Mouse (Mus musculus) testis, adult 2 months (tissue): ENCODE results near the gene Shank2. TPM values are rescaled to one million over a fixed set of nuclear protein-coding genes. Genes with fewer than 3 reads are reported as not detected.

Experiments used
- H3K27ac ChIP-seq: fragments of 200-500 bp; 2 replicates; pipeline ENCODE4 v1.5.1; 2012; ENCODE audit warnings: low read depth, low read length; ENCODE audit not compliant: control insufficient read depth, insufficient read depth
- H3K27me3 ChIP-seq: fragments of 200-500 bp; 2 replicates; pipeline ENCODE4 v1.6.1; 2012; ENCODE audit warnings: mild to moderate bottlenecking, low read length, moderate library complexity; ENCODE audit not compliant: control insufficient read depth, insufficient read depth
- H3K36me3 ChIP-seq: fragments of 200-500 bp; 2 replicates; pipeline ENCODE4 v1.6.1; 2012; ENCODE audit warnings: mild to moderate bottlenecking, low read length; ENCODE audit not compliant: control insufficient read depth, insufficient read depth
- H3K4me1 ChIP-seq: fragments of 200-500 bp; 2 replicates; pipeline ENCODE4 v1.6.1; 2012; ENCODE audit warnings: low read length; ENCODE audit not compliant: control insufficient read depth, insufficient read depth
- H3K4me3 ChIP-seq: fragments of 200-500 bp; 2 replicates; pipeline ENCODE4 v1.5.1; 2012; ENCODE audit warnings: low read depth, mild to moderate bottlenecking, low read length, moderate library complexity, mixed read lengths; ENCODE audit not compliant: control insufficient read depth
- CTCF ChIP-seq: fragments of 200-500 bp; IDR thresholded peaks from 2 replicates; pipeline ENCODE4 v1.5.1; 2012; ENCODE audit warnings: low read depth, mild to moderate bottlenecking, inconsistent platforms, low read length, moderate library complexity; ENCODE audit not compliant: control insufficient read depth, insufficient read depth, insufficient replicate concordance
- POLR2A ChIP-seq: fragments of 200-500 bp; IDR thresholded peaks from 2 replicates; pipeline ENCODE4 v1.6.1; 2012; ENCODE audit warnings: low read depth, mild to moderate bottlenecking, inconsistent platforms, low read length, moderate library complexity; ENCODE audit not compliant: control insufficient read depth
- polyA plus RNA-seq: library from polyadenylated mRNA; depleted of rRNA; stranded (reverse); fragments of >200 nt; gene quantifications from 2 replicates; pipeline ENCODE4 v1.2.3, GENCODE M21; 2012

Shank2 gene
- polyA plus RNA-seq, 1 experiment: 34.7 TPM

DNA sequence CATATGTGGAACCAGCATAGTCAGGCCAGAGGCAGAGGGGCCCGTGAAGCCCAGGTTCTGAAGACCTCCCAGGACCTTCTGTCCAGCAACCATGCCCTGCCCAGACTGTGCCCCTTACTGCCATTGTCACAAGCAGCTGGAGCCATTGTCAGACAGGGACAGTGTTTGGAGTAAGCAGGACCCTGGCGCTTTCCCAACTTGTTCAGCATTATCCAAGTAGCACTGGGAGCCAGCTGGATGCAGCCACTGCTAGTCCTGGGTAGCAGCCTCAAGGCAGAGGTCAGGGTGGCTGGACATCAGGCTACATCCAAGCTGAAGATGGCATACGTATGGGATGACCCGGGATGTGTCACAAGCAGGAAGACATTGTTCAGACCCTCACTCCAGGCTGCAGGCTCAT, 187.7 kb downstream of the Shank2 start:
- no peaks in the 10 kb centered on the region for H3K27me3 ChIP-seq
- H3K4me1 ChIP-seq: no peaks in the 10 kb centered on the region
- no peaks in the 10 kb centered on the region for H3K36me3 ChIP-seq
- no peak overlapping the region for H3K27ac ChIP-seq
- no peak for TF ChIP-seq POLR2A
- TF ChIP-seq CTCF: no peak
- H3K4me3 ChIP-seq: no peak overlapping the region

GRCm38 (mm10) chr7:144198491-144198890, 196.8 kb downstream of the Shank2 start:
- TF ChIP-seq POLR2A (no peak), CTCF (no peak)
- H3K4me1 ChIP-seq: no peaks in the 10 kb centered on the region

GRCm38 (mm10) chr7:144202017-144202682, 200.4 kb downstream of the Shank2 start:
- Histone ChIP-seq H3K36me3 (no peaks in the 10 kb centered on the region), H3K27me3 (no peaks in the 10 kb centered on the region), H3K27ac (no peak overlapping the region), H3K4me3 (no peak overlapping the region), H3K4me1 (no peaks in the 10 kb centered on the region)
- TF ChIP-seq CTCF (no peak), POLR2A (no peak)

More at GRCm38 (mm10) chr7:144198491-144198890, 196.8 kb downstream of the Shank2 start:
- Histone ChIP-seq H3K36me3 (no peaks in the 10 kb centered on the region), H3K4me3 (no peak overlapping the region), H3K27me3 (no peaks in the 10 kb centered on the region), H3K27ac (no peak overlapping the region)

- H3K4me1 ChIP-seq: no peaks in the 10 kb centered on the region
- no peaks in the 10 kb centered on the region for H3K27me3 ChIP-seq
- H3K4me3 ChIP-seq: no peak overlapping the region
- H3K36me3 ChIP-seq: no peaks in the 10 kb centered on the region
- TF ChIP-seq CTCF (no peak), POLR2A (no peak)
- no peak overlapping the region for H3K27ac ChIP-seq
These were observed 202.6 kb downstream of the Shank2 start for GRCm38 (mm10) chr7:144204290-144204689.

GRCm38 (mm10) chr7:144205161-144205560, 203.4 kb downstream of the Shank2 start:
- no peaks in the 10 kb centered on the region for H3K27me3 ChIP-seq
- no peaks in the 10 kb centered on the region for H3K36me3 ChIP-seq
- TF ChIP-seq CTCF (no peak), POLR2A (no peak)
- H3K4me3 ChIP-seq: no peak overlapping the region
- no peaks in the 10 kb centered on the region for H3K4me1 ChIP-seq
- no peak overlapping the region for H3K27ac ChIP-seq

- TF ChIP-seq POLR2A (no peak), CTCF (no peak)
- H3K27ac ChIP-seq: no peak overlapping the region
- no peaks in the 10 kb centered on the region for H3K4me1 ChIP-seq
- no peak overlapping the region for H3K4me3 ChIP-seq
- H3K36me3 ChIP-seq: no peaks in the 10 kb centered on the region
- H3K27me3 ChIP-seq: no peaks in the 10 kb centered on the region
These were observed 204.1 kb downstream of the Shank2 start for GRCm38 (mm10) chr7:144205837-144206236.

GRCm38 (mm10) chr7:144206254-144206653, 204.5 kb downstream of the Shank2 start:
- no peak for TF ChIP-seq POLR2A
- no peak for TF ChIP-seq CTCF
- H3K27me3 ChIP-seq: no peaks in the 10 kb centered on the region
- H3K4me3 ChIP-seq: no peak overlapping the region
- H3K27ac ChIP-seq: no peak overlapping the region
- no peaks in the 10 kb centered on the region for H3K36me3 ChIP-seq
- H3K4me1 ChIP-seq: no peaks in the 10 kb centered on the region

GRCm38 (mm10) chr7:144207100-144207499, 205.4 kb downstream of the Shank2 start:
- H3K4me1 ChIP-seq: no peaks in the 10 kb centered on the region
- no peak overlapping the region for H3K4me3 ChIP-seq
- TF ChIP-seq CTCF (no peak), POLR2A (no peak)
- no peaks in the 10 kb centered on the region for H3K36me3 ChIP-seq
- no peak overlapping the region for H3K27ac ChIP-seq
- no peaks in the 10 kb centered on the region for H3K27me3 ChIP-seq
